Mouse (Mus musculus) stomach, postnatal 0 days (tissue): ENCODE measurements around the gene Apobec3.

ENCODE experiments used
- CTCF ChIP-seq: IDR thresholded peaks from 2 replicates; pipeline ENCODE4 v1.5.1; 2016; ENCODE audit warnings: antibody characterized with exemption, low read depth, mild to moderate bottlenecking, moderate library complexity
- EP300 ChIP-seq: optimal IDR thresholded peaks from 2 replicates; pipeline ENCODE3; 2016; ENCODE audit warnings: antibody characterized with exemption

DNA sequence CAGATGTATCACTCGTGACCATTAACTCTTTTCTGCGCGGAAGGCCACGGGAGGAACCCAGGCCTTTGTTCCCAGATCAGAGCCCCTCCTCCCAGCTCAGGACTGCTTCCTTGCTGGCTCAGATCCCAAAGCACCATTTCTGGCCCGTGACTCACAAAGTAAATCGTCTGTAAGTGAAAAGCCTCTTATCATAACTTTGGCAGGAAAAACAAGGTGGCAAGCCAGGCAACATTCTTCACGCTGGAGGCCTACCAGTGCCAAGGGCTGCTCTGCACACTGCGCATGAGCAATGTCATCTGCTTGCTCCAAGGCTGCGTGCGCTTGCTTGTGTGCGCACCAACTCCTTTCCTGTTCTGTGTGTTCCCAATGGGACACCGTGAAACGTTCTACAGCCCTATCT lies 12.1 kb upstream of the Apobec3 start:
- TF ChIP-seq CTCF (no peak), EP300 (no peak)
